Comparison of ENCODE assay signal across 8 mouse cellular contexts in the genomic region with DNA sequence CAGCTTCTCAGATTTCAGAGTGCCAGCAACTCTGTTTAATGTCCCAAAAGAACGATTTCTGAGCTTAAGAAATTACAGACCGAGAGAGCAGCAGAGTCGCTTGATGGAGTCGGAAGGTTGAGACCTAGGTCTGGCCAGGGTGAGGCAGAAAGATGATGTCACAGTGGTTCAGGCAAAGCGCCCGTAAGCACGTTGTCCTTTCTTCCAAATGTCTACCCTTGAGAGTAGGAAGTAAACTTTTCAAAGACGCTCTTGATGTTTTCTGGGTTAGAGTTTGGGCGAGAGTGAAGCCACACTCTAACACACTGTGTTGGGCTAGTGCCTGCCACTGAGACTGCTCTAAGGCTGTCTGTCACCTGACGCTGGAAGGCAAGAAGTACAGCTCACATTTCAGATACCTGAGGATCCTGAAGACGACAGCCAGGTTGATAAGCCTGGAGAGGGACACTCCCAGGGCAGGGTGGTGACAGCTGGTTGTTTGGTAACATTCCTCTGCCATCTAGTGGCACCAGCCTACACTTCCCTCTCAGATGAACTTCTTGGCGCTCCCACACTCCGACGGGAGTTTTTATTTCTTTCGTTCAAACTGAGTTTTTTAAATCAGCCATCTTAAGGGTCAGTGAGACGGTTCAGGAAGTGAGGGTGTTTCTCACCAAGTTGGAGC. TPM values are rescaled to one million over a fixed set of nuclear protein-coding genes. Genes with fewer than 3 reads are reported as not detected.
DNase-seq lines count a peak whose midpoint lies in the region; ATAC-seq lines count a peak whose summit lies in the region.

No protein-coding gene starts in this region.

- intact Hi-C loops in left cerebral cortex, postnatal 36 days (cut with DNase I): loop anchor here (1.0 to 2.0 kb wide), 2 partner anchors 210 to 354 kb away; no protein-coding TSS in a partner anchor
- intact Hi-C loops in left cerebral cortex, postnatal 10 days (cut with DNase I): loop anchor here (5.0 kb wide), 2 partner anchors 210 to 355 kb away; no protein-coding TSS in a partner anchor

- H3K27ac ChIP-seq in forebrain, embryonic 11.5 days (ENCODE audit: low read depth, low read length): no peak overlapping the region
- H3K27ac ChIP-seq in midbrain, embryonic 14.5 days (replicated peaks; ENCODE audit: low read depth, low read length): no peak overlapping the region

- peak; percentile 24; the same call in 1 of the 2 replicates for ATAC-seq in forebrain, embryonic 11.5 days (replicated peaks; ENCODE audit: low FRiP score)
- no peak for ATAC-seq in midbrain, embryonic 14.5 days (ENCODE audit: low FRiP score, low TSS enrichment)

- H3K4me2 ChIP-seq in forebrain, embryonic 11.5 days (ENCODE audit: low read depth, low read length, severe bottlenecking): no peak overlapping the region
- no peak overlapping the region for H3K4me2 ChIP-seq in midbrain, embryonic 14.5 days (ENCODE audit: low read length)

- peaks cover 18% of the 10 kb centered on the region for H3K27me3 ChIP-seq in forebrain, embryonic 11.5 days (ENCODE audit: control insufficient read depth, insufficient read depth, low read length)
- peaks cover 31% of the 10 kb centered on the region for H3K27me3 ChIP-seq in midbrain, embryonic 14.5 days (ENCODE audit: control insufficient read depth, insufficient read depth, low read length)

- 53% methylated on average over 16 of the region's 16 CpGs for WGBS in forebrain, embryonic 11.5 days
- 51% methylated on average over 16 of the region's 16 CpGs for WGBS in midbrain, embryonic 14.5 days

- H3K4me1 ChIP-seq in forebrain, embryonic 11.5 days (replicated peaks; ENCODE audit: control insufficient read depth, insufficient read depth, low read length): peaks cover 21% of the 10 kb centered on the region; the same call in 1 of the 2 replicates
- H3K4me1 ChIP-seq in midbrain, embryonic 14.5 days (ENCODE audit: control insufficient read depth, insufficient read depth, low read length): peaks cover 21% of the 10 kb centered on the region

- DNase-seq in left cerebral cortex, adult 18-20 months (ENCODE audit: low spot score in 2 of 2): peak; percentile 44 to 51
- no peak for DNase-seq in left cerebral cortex, postnatal 36 days (ENCODE audit: low spot score in 2 of 2)
- peak; percentile 36 for DNase-seq in adrenal gland, adult 8-10 months
- DNase-seq in forebrain, embryonic 11.5 days (ENCODE audit: low spot score): peak; percentile 69
- peak; percentile 71 for DNase-seq in heart, postnatal 4 days
- DNase-seq in left cerebral cortex, postnatal 10 days (ENCODE audit: extremely low spot score in 1 of 2, low spot score in 2 of 2): peak; percentile 52 to 56
- peak; percentile 80 for DNase-seq in midbrain, embryonic 14.5 days
- DNase-seq in testis, postnatal 10 days (ENCODE audit: low spot score): peak; percentile 54

- H3K36me3 ChIP-seq in forebrain, embryonic 11.5 days (ENCODE audit: control insufficient read depth, insufficient read depth, low read length): no peaks in the 10 kb centered on the region
- no peaks in the 10 kb centered on the region for H3K36me3 ChIP-seq in midbrain, embryonic 14.5 days (ENCODE audit: control insufficient read depth, insufficient read depth, low read length)

- no peak overlapping the region for H3K9ac ChIP-seq in forebrain, embryonic 11.5 days (ENCODE audit: low read length)
- no peak overlapping the region for H3K9ac ChIP-seq in midbrain, embryonic 14.5 days (replicated peaks; ENCODE audit: low read length)

- H3K4me3 ChIP-seq in forebrain, embryonic 11.5 days (ENCODE audit: low read depth, low read length): no peak overlapping the region
- H3K4me3 ChIP-seq in midbrain, embryonic 14.5 days (replicated peaks; ENCODE audit: low read depth, low read length): no peak overlapping the region

- H3K9me3 ChIP-seq in forebrain, embryonic 11.5 days (ENCODE audit: control insufficient read depth, low read length): no peaks in the 10 kb centered on the region
- H3K9me3 ChIP-seq in midbrain, embryonic 14.5 days (ENCODE audit: control insufficient read depth, low read length): no peaks in the 10 kb centered on the region

RNA-seq across cellular contexts. Expression of a gene that starts 45.1 kb away (rescaled TPM):
- total RNA-seq in left cerebral cortex, adult 18-20 months (2021): 10 to 100 TPM; 59.2 to 59.6 TPM
- total RNA-seq in left cerebral cortex, postnatal 36 days (2021): 10 to 100 TPM; 48.3 to 56.6 TPM
- 10 to 100 TPM; 22.6 to 35.3 (median 31.7) TPM for total RNA-seq in adrenal gland, adult 8-10 months (2022)
- 17.7 and 20.1 TPM in 2 replicates for polyA plus RNA-seq in forebrain, embryonic 11.5 days (2014; fragmentation: Nextera tagmentation; extraction: Ambion mirVana)
- 10 to 100 TPM; 22.8 to 26.6 TPM for total RNA-seq in heart, postnatal 4 days (2021)
- total RNA-seq in left cerebral cortex, postnatal 10 days (2021): 10 to 100 TPM; 39.0 to 44.1 TPM
- 24.6 and 27.7 TPM in 2 replicates for polyA plus RNA-seq in midbrain, embryonic 14.5 days (2014; fragmentation: Nextera tagmentation; extraction: Ambion mirVana)

RNA-seq across cellular contexts. Expression of a gene that starts 49.2 kb away (rescaled TPM):
- under 1 TPM; 0.28 to 0.44 TPM for total RNA-seq in left cerebral cortex, adult 18-20 months (2021)
- total RNA-seq in left cerebral cortex, postnatal 36 days (2021): under 1 TPM; 0.59 to 0.75 TPM
- under 1 TPM in 1 of 4 experiments, not detected in 3; 0.10 TPM for total RNA-seq in adrenal gland, adult 8-10 months (2022)
- 0.43 and 0.45 TPM in 2 replicates for polyA plus RNA-seq in forebrain, embryonic 11.5 days (2014; fragmentation: Nextera tagmentation; extraction: Ambion mirVana)
- under 1 TPM; 0.11 to 0.17 TPM for total RNA-seq in heart, postnatal 4 days (2021)
- under 1 TPM; 0.84 to 0.85 TPM for total RNA-seq in left cerebral cortex, postnatal 10 days (2021)
- polyA plus RNA-seq in midbrain, embryonic 14.5 days (2014; fragmentation: Nextera tagmentation; extraction: Ambion mirVana): 0.27 and 0.63 TPM in 2 replicates

RNA-seq across cellular contexts. Expression of a gene that starts 54.9 kb away (rescaled TPM):
- total RNA-seq in left cerebral cortex, adult 18-20 months (2021): 10 to 100 TPM; 50.2 to 50.7 TPM
- total RNA-seq in left cerebral cortex, postnatal 36 days (2021): 10 to 100 TPM; 43.2 to 50.9 TPM
- total RNA-seq in adrenal gland, adult 8-10 months (2022): 1 to 10 TPM; 1.5 to 3.1 (median 2.4) TPM
- 0.17 and 0.23 TPM in 2 replicates for polyA plus RNA-seq in forebrain, embryonic 11.5 days (2014; fragmentation: Nextera tagmentation; extraction: Ambion mirVana)
- total RNA-seq in heart, postnatal 4 days (2021): 10 to 100 TPM; 30.3 to 33.8 TPM
- 10 to 100 TPM; 23.4 to 26.9 TPM for total RNA-seq in left cerebral cortex, postnatal 10 days (2021)
- polyA plus RNA-seq in midbrain, embryonic 14.5 days (2014; fragmentation: Nextera tagmentation; extraction: Ambion mirVana): 0.91 and 1.2 TPM in 2 replicates

Comparison
In these comparisons a context has a peak if more than half of its experiments do, and no peak if none do; other contexts are left out.
1. DNase-seq: peak in left cerebral cortex, adult 18-20 months (2 of 2), adrenal gland, adult 8-10 months (single experiment), forebrain, embryonic 11.5 days (single experiment), heart, postnatal 4 days (single experiment), left cerebral cortex, postnatal 10 days (2 of 2), midbrain, embryonic 14.5 days (single experiment) and testis, postnatal 10 days (single experiment); none in left cerebral cortex, postnatal 36 days (0 of 2).
2. RNA of a gene that starts 54.9 kb away (total RNA-seq): 43.2 to 50.9 TPM in left cerebral cortex, postnatal 36 days, 50.2 to 50.7 TPM in left cerebral cortex, adult 18-20 months, 30.3 to 33.8 TPM in heart, postnatal 4 days and 23.4 to 26.9 TPM in left cerebral cortex, postnatal 10 days; 1.5 to 3.1 TPM in adrenal gland, adult 8-10 months; every median in the first group is over 4 times any median in the second.